Mouse (Mus musculus) liver, embryonic 13.5 days (tissue): ENCODE data around the gene Adcy3. TPM values are rescaled to one million over a fixed set of nuclear protein-coding genes. Genes with fewer than 3 reads are reported as not detected.

Source experiments
- ATAC-seq: fragments of 200-750 bp; cut with Nextera tagmentation; 2 replicates; pipeline ENCODE4 v1.8.0; 2017; ENCODE audit warnings: low read depth, mild to moderate bottlenecking, moderate number of reproducible peaks, moderate library complexity
- DNase-seq: peaks from one replicate; pipeline ENCODE4 v3.0.0; 2022
- H3K27ac ChIP-seq: fragments of 300-500 bp; sonication (generic); 2 replicates; pipeline ENCODE4 v1.5.1; 2015; ENCODE audit warnings: moderate library complexity, mild to moderate bottlenecking, inconsistent platforms
- H3K27me3 ChIP-seq: fragments of 300-500 bp; sonication (generic); 2 replicates; pipeline ENCODE4 v1.6.1; 2015; ENCODE audit warnings: mild to moderate bottlenecking, inconsistent platforms
- H3K36me3 ChIP-seq: fragments of 300-500 bp; sonication (generic); 2 replicates; pipeline ENCODE4 v1.6.1; 2015; ENCODE audit warnings: mild to moderate bottlenecking, inconsistent platforms
- H3K4me1 ChIP-seq: fragments of 300-500 bp; sonication (generic); replicated peaks from 2 replicates; pipeline ENCODE4 v1.6.1; 2015; ENCODE audit warnings: inconsistent platforms
- H3K4me2 ChIP-seq: fragments of 300-500 bp; sonication (generic); 2 replicates; pipeline ENCODE4 v1.6.1; 2015; ENCODE audit warnings: inconsistent platforms, mild to moderate bottlenecking, moderate library complexity
- H3K4me3 ChIP-seq: fragments of 300-500 bp; sonication (generic); replicated peaks from 2 replicates; pipeline ENCODE4 v1.5.1; 2015; ENCODE audit warnings: mild to moderate bottlenecking, inconsistent platforms
- H3K9ac ChIP-seq: fragments of 300-500 bp; sonication (generic); 2 replicates; pipeline ENCODE4 v1.6.1; 2015; ENCODE audit warnings: mild to moderate bottlenecking, inconsistent platforms
- H3K9me3 ChIP-seq: fragments of 300-500 bp; sonication (generic); replicated peaks from 2 replicates; pipeline ENCODE4 v1.6.1; 2016; ENCODE audit warnings: inconsistent platforms
- WGBS: fragments of 180-500 bp; shearing (Covaris S2); methylation state at CpG from one replicate; pipeline ENCODE4 v1.1.7; 2015; ENCODE audit not compliant: insufficient replicate concordance; 5-methylcytosine and 5-hydroxymethylcytosine counted together
- polyA plus RNA-seq: library from polyadenylated mRNA; unstranded; fragments of >200 nt; fragmentation: Nextera tagmentation; extraction: Ambion mirVana; gene quantifications from 2 replicates; pipeline ENCODE4 v1.2.1, GENCODE M21; 2015

The Adcy3 gene
- polyA plus RNA-seq, result 0.81 and 0.82 TPM in 2 replicates

DNA sequence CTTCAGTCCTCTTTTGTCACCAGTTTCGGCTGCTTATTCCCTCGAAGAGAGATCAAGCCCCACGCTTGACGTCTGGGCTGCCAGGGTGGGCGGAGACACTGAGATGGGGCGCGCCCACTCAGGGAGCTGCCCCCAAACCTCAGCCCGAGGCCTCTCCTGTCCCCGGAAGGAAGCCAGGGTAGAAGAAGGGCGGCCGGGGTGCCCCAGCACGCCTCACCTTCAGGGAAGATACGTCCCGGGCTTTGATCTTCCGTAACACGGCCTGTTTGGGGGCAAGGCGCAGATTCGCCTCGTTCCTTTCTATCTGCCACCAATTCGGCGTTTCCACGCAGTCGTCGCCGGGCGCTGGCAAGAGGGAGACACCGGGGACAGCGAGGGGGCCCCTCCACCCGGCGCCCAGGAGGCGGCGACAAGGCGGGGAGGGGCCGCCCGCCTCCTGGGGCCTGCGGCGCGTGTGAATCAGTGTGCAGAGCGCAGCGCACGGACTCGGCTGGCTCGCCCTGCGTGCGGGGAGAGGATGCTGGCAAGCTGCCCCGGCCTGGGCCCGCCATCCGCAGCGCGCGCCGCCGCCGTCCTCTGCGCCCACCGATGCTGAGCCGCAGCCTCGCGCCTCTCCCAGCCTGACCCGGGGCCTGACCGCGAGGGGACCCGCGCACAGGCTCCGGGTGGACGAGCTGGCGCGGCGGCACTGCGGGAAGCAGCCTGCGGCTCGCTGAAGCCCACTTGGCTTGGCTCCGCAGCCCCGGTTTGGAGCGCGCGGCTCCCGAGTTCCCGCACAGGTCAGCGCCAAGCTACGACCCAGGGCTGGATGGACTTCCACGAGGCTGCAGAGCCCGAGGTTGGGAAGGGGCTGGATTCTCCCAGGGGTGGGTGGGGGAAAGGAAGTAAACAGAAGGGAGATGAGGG lies at the start of gene Adcy3:
TSS of gene Adcy3 (plus strand) at position 163 of the 906 bp plus-strand sequence.
- Histone ChIP-seq H3K36me3 (no peaks in the 10 kb centered on the region), H3K27me3 (peaks cover 32% of the 10 kb centered on the region), H3K9ac (no peak within 1 kb of the TSS), H3K4me1 (peaks cover 11% of the 10 kb centered on the region), H3K4me2 (peak within 1 kb of the TSS; percentile 72), H3K27ac (no peak within 1 kb of the TSS), H3K9me3 (no peaks in the 10 kb centered on the region), H3K4me3 (peak within 1 kb of the TSS; percentile 53)
- ATAC-seq (peak; percentile 44; the same call in 1 of the 2 replicates), DNase-seq (no peak)
- WGBS, result under 1% methylated on average over 69 of the region's 83 CpGs

DNA sequence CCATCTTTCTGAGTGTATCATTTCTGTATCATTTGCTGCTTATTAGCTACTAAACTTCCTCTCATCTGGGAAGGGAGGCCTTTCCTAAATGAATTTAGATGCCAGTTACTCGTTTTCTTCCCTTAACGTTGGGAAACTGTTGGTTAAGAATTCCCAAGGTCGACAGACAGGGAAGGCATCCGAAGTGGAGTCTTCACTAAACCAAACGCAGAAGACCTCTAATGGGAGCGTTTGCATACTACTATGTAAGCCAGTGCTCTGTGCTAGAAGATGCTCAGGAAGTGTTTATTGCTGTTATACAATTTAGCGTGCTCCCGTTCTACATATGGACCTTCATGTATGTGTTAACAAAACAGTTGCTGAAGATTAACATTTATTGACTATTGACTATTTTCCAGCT lies 49.5 kb upstream of the Adcy3 start:
- DNase-seq (no peak), ATAC-seq (no peak)
- 62% methylated on average over 8 of the region's 8 CpGs for WGBS
- Histone ChIP-seq H3K27me3 (no peaks in the 10 kb centered on the region), H3K4me1 (peaks cover 20% of the 10 kb centered on the region), H3K36me3 (peaks cover 20% of the 10 kb centered on the region), H3K27ac (no peak overlapping the region), H3K4me3 (peak overlapping the region; percentile 67; the same call in 1 of the 2 replicates), H3K4me2 (peak overlapping the region; percentile 82), H3K9me3 (no peaks in the 10 kb centered on the region), H3K9ac (0 out of 2 replicates have a peak overlapping the region, but pooled peaks have one; percentile 76)

DNA sequence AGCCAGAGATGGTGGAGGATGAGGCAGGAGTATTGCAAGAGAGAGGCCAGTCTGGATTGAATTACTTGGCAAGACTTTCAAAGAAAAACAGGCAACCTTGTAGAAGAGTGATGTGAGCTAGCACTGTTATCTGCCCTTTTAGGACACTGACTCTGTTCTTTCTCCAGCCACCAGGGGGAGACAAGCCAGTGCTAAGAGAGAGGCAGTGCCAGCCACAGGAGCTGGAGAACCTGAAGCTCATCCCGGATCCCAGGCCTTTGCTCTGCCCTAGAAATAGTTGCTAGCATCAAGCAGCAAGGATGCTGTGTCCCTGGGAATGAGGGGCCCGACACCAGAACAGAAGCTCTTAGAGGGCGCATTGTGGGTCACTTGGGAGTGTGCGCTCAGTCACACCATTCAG lies 25.5 kb upstream of the Adcy3 start:
- H3K27me3 ChIP-seq, result no peaks in the 10 kb centered on the region
- no peak overlapping the region for H3K4me2 ChIP-seq
- no peak overlapping the region for H3K4me3 ChIP-seq
- ATAC-seq (no peak), DNase-seq (peak; percentile 16)
- no peak overlapping the region for H3K9ac ChIP-seq
- H3K27ac ChIP-seq, result no peak overlapping the region
- no peaks in the 10 kb centered on the region for H3K9me3 ChIP-seq
- WGBS, result 77% methylated on average over 4 of the region's 4 CpGs
- H3K36me3 ChIP-seq, result peaks cover 21% of the 10 kb centered on the region
- no peaks in the 10 kb centered on the region for H3K4me1 ChIP-seq

DNA sequence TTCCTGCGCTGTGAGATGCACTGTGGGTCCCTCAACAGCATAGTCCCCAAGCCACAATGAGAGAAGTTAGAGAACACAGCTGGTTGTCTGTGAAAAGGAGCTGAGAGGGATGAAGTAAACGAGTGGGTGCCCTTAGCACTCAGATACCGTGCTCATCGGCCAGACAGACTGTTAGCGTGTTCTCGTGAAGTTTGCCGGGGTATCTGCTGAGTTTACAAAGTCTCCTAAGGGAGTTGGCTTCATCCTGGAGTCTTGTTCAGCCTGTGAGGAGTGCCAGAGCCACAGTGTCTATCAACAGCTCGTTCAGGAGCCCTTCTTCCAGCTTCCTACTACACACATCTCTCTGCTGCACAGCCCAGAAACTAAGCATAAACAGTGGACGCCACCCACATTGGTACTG lies 16.8 kb upstream of the Adcy3 start:
- H3K27ac ChIP-seq, result no peak overlapping the region
- ATAC-seq, result no peak

DNA sequence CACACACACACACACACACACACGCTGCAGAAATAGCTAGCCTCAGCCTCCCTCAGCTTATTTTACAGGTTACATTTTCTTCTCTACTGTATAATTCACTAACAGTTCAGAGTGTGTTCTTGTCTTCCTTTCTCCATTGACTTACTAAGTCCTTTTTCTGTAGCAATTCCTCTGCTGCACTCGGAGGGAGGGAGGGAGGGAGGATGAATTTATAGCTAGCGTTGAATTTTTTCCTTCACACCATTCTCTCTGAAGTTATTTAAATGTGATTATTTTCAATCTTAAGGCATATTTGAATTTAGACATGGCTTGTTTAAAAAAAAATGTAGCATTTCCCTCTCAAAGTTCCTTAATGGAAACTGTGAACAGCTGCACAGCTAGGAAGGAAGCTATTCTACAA lies 15.8 kb upstream of the Adcy3 start:
- H3K9me3 ChIP-seq, result no peaks in the 10 kb centered on the region
- H3K27me3 ChIP-seq, result no peaks in the 10 kb centered on the region
- H3K27ac ChIP-seq, result no peak overlapping the region
- H3K4me3 ChIP-seq, result no peak overlapping the region
- DNase-seq (no peak), ATAC-seq (no peak)
- H3K36me3 ChIP-seq, result no peaks in the 10 kb centered on the region
- 68% methylated on average over 3 of the region's 3 CpGs for WGBS
- no peaks in the 10 kb centered on the region for H3K4me1 ChIP-seq
- no peak overlapping the region for H3K9ac ChIP-seq
- H3K4me2 ChIP-seq, result no peak overlapping the region

More for the DNA sequence above, 16.8 kb upstream of the Adcy3 start:
- no peak overlapping the region for H3K4me2 ChIP-seq
- H3K36me3 ChIP-seq, result no peaks in the 10 kb centered on the region
- DNase-seq, result no peak
- 74% methylated on average over 9 of the region's 9 CpGs for WGBS
- no peaks in the 10 kb centered on the region for H3K9me3 ChIP-seq
- no peak overlapping the region for H3K9ac ChIP-seq
- no peak overlapping the region for H3K4me3 ChIP-seq
- no peaks in the 10 kb centered on the region for H3K27me3 ChIP-seq
- no peaks in the 10 kb centered on the region for H3K4me1 ChIP-seq

DNA sequence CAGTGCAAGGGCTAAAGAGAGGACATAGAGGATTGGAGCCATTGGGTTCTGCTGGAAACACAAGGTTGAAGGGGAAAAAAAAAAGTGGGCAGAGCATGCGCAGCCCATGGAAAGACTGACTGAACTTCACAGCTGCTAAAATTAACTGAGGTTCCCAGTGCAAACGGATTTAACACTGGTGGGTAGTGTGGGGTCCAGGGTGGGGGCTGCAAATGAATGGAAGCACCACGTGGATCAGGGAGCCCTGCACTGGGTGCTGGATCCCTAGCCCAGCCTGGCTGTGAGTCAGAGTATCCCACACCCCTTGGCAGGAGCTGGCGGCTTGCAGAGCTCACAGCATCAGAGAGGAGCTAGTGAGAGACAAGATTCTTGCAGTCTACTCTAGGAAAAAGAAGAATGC lies 15.3 kb upstream of the Adcy3 start:
- DNase-seq, result no peak
- Histone ChIP-seq H3K9ac (no peak overlapping the region), H3K4me2 (no peak overlapping the region), H3K9me3 (no peaks in the 10 kb centered on the region), H3K27me3 (no peaks in the 10 kb centered on the region), H3K4me3 (no peak overlapping the region), H3K27ac (no peak overlapping the region), H3K4me1 (no peaks in the 10 kb centered on the region), H3K36me3 (no peaks in the 10 kb centered on the region)
- WGBS, result 55% methylated on average over 4 of the region's 4 CpGs
- ATAC-seq, result no peak

DNA sequence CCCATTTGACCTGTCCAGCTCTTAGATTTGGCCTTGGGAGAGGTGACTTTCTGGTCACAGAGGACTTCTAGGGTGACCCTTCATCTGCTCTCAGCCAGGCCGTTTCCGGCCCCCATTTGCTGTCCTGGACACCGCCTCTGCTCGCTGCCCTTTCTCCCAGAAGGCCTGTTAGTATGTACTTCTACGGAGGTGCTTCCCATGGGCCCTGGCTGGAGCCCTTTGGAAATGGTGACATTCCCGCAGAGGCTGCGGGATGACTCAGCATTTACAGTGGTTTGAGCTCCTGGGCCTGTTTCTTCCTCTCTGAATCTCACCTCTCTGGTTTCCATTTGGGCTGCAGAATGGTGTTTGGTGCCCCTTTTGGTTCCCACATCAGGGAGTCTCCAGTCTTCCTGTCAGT lies 5.6 kb upstream of the Adcy3 start:
- H3K4me1 ChIP-seq, result no peaks in the 10 kb centered on the region
- DNase-seq, result no peak
- H3K27me3 ChIP-seq, result peaks cover 5% of the 10 kb centered on the region
- H3K9me3 ChIP-seq, result no peaks in the 10 kb centered on the region
- no peak overlapping the region for H3K9ac ChIP-seq
- ATAC-seq, result no peak
- H3K4me2 ChIP-seq, result no peak overlapping the region
- 68% methylated on average over 7 of the region's 7 CpGs for WGBS
- H3K27ac ChIP-seq, result no peak overlapping the region
- no peak overlapping the region for H3K4me3 ChIP-seq
- no peaks in the 10 kb centered on the region for H3K36me3 ChIP-seq

DNA sequence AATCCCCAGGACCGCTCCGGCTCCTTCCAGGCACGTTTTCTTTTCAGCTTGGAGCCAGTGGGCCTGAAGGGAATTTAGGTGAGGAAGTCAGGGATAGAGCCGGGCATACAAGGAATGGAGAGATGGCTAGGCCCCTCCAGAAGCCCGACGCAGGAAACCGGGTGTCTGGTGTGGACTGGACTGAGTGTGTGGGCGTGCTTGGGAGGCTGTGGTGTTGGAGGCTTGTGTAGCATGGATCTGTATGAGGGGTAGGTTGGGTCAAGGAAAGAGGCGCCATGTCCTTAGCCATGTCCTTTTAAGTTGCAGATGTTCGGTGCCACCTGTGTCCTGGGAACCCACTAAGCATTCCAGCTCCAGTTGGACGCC lies 927 bp downstream of the Adcy3 start:
- Histone ChIP-seq H3K9me3 (no peaks in the 10 kb centered on the region), H3K4me3 (peak overlapping the region; percentile 53), H3K27me3 (peaks cover 32% of the 10 kb centered on the region), H3K4me1 (peaks cover 11% of the 10 kb centered on the region), H3K9ac (no peak overlapping the region), H3K27ac (no peak overlapping the region), H3K4me2 (peak overlapping the region; percentile 72), H3K36me3 (no peaks in the 10 kb centered on the region)
- 29% methylated on average over 11 of the region's 11 CpGs for WGBS
- DNase-seq (no peak), ATAC-seq (no peak)

DNA sequence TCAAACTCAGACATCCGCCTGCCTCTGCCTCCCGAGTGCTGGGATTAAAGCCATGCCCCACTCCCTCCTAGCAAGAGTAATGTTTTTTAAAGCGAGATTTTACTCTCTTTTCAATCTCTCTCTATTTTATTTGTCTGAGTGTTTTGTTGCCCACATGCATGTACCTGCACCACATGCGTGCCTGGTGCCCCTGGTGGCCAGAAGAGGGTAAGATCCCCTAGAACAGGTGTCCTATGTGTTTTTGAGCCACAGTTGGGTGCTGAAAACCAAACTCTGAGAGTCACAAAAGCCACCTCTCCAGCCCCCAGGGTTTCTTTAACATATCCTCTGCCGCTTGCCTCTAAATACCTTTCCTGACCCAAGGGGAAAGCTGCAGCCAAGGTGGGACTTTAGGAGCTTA lies 10.3 kb downstream of the Adcy3 start:
- ATAC-seq (no peak), DNase-seq (no peak)
- WGBS, result 72% methylated on average over 5 of the region's 5 CpGs
- Histone ChIP-seq H3K4me2 (no peak overlapping the region), H3K9ac (no peak overlapping the region), H3K9me3 (no peaks in the 10 kb centered on the region), H3K36me3 (no peaks in the 10 kb centered on the region), H3K4me3 (no peak overlapping the region), H3K27ac (no peak overlapping the region), H3K4me1 (no peaks in the 10 kb centered on the region), H3K27me3 (no peaks in the 10 kb centered on the region)

DNA sequence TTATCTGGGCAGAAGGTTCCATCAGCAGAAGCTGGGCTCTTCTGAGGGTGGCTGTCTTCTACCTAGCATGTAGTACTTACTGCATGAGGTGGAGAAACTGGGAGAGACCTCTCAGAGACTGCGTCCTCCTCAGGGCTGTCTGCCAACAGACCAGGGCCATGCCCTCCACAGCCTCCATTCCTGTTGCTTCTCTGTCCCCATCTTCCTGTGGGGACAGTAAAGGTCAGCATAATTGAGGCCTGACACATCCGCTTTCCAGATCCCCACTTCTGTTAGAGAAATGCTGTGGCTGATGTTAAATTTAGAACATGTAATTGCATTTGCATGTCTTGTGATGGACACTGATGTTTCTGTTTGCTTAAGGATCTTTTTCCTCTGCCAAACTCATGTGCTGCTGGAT lies 18.0 kb downstream of the Adcy3 start:
- ATAC-seq, result no peak
- H3K4me3 ChIP-seq, result no peak overlapping the region
- H3K36me3 ChIP-seq, result no peaks in the 10 kb centered on the region
- DNase-seq, result no peak
- no peaks in the 10 kb centered on the region for H3K4me1 ChIP-seq
- H3K27ac ChIP-seq, result no peak overlapping the region
- no peaks in the 10 kb centered on the region for H3K9me3 ChIP-seq
- H3K9ac ChIP-seq, result no peak overlapping the region
- H3K27me3 ChIP-seq, result no peaks in the 10 kb centered on the region
- H3K4me2 ChIP-seq, result no peak overlapping the region
- 63% methylated on average over 2 of the region's 2 CpGs for WGBS

DNA sequence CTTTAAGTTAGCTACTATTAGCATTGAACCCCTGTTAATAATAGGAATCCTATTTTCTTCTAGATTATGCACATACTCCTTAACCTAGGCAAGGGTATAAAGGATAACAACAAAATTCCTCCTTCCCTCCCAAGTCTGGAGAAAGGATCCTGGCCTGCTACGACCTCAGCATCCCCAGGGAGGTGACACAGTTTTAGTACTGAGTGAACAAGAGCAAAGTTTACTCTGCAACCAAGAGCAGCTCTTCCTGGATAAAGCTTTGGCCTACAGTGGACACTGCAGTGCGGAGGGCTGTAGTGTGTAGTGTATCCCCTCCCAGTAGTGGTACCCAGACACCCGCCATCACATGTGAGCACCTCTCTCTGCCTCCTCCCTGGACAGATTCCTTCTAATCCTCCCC lies 19.1 kb downstream of the Adcy3 start:
- ATAC-seq (no peak), DNase-seq (no peak)
- WGBS, result 79% methylated on average over 3 of the region's 3 CpGs
- Histone ChIP-seq H3K9ac (no peak overlapping the region), H3K4me1 (no peaks in the 10 kb centered on the region), H3K4me2 (no peak overlapping the region), H3K4me3 (no peak overlapping the region), H3K27me3 (no peaks in the 10 kb centered on the region), H3K9me3 (no peaks in the 10 kb centered on the region), H3K36me3 (no peaks in the 10 kb centered on the region), H3K27ac (no peak overlapping the region)

DNA sequence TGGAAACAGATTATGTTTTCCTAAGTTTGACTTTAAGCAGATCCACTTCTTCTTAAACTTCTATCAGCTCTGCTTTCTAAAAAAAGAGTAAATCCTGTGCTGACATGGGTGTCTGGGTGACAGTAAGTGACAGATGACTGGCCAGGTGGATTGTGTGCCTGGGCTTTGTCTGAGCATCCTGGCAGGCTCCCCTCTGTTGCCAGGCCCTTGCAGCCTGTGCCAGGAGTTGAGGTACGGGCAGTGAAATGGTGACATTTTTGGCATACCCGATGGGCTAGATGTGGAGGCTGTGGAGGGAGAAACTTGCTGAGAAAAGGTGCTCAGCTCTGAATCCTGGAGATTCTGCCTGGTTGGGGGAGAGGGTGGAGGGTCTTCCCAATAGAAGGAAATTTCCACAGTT lies 24.6 kb downstream of the Adcy3 start:
- Histone ChIP-seq H3K27me3 (no peaks in the 10 kb centered on the region), H3K4me2 (no peak overlapping the region), H3K9ac (no peak overlapping the region), H3K4me3 (no peak overlapping the region), H3K9me3 (no peaks in the 10 kb centered on the region), H3K4me1 (no peaks in the 10 kb centered on the region), H3K36me3 (no peaks in the 10 kb centered on the region), H3K27ac (no peak overlapping the region)
- 66% methylated on average over 2 of the region's 2 CpGs for WGBS
- DNase-seq (no peak), ATAC-seq (no peak)
